Mouse (Mus musculus): ENCODE measurements around the gene Slc39a11.

DNA sequence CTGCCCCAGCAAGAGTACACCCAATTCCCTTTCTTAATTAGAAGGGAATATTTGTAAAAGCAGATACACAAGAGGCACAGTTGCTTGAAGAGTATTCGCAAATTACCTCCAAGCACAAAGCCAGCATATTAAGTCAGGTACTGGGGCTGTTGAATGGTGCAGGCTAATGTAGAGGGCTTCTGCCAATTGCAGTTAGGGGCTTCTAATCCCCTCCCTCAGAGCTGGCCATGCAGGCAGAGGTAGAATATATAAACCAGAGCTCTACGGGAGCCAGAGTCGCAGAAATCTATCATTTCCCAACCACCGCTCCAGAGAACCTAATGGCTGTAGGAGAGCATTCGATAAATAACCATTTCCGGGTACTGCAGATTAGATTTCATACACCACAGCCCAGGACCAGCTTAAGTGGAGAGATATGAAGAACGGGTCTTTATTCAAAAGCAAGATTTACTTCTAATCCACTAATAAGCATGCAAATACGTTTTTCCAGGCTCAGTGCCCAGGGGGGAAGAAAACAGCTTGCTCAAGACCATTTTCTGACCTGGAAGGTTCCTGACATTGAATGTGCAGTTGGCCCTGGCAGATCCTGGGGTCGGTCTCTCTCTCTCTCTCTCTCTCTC, 302.9 kb downstream of the Slc39a11 start:
- TF ChIP-seq CTCF (IDR thresholded peaks at IDR 0.05; ENCODE audit: low read depth) (no peak), EP300 (optimal IDR thresholded peaks at IDR 0.05) (no peak)
